Mouse (Mus musculus) ES-E14 (cell line): ENCODE data around the gene Cst6. TPM values are rescaled to one million over a fixed set of nuclear protein-coding genes. Genes with fewer than 3 reads are reported as not detected.

Experiments used
- DNase-seq: peaks from one replicate; pipeline ENCODE4 v3.0.0-alpha.2; 2013; ENCODE audit warnings: low read depth, low spot score
- H3K27ac ChIP-seq: 2 replicates; pipeline ENCODE4 v1.5.1; 2012; ENCODE audit warnings: low read depth, mild to moderate bottlenecking, low read length, moderate library complexity, mixed read lengths; ENCODE audit not compliant: poor library complexity, insufficient read depth, severe bottlenecking
- H3K36me3 ChIP-seq: 2 replicates; pipeline ENCODE4 v1.6.1; 2012; ENCODE audit warnings: mild to moderate bottlenecking, low read length, moderate library complexity, mixed read lengths; ENCODE audit not compliant: control insufficient read depth, poor library complexity, insufficient read depth, severe bottlenecking
- H3K4me1 ChIP-seq, 2 experiments: fragments of 150-350 bp in 1 of 2; sonication (generic) in 1 of 2; 2 replicates each; pipeline ENCODE4 v1.6.1; 2012; ENCODE audit warnings: low read length in 2 of 2, mild to moderate bottlenecking in 1 of 2, mixed read lengths in 1 of 2; ENCODE audit not compliant: control insufficient read depth in 2 of 2, insufficient read depth in 2 of 2, poor library complexity in 1 of 2
- H3K4me3 ChIP-seq, 2 experiments: fragments of 150-350 bp in 1 of 2; sonication (generic) in 1 of 2; 2 replicates each; pipeline ENCODE4 v1.5.1; 2012; ENCODE audit warnings: low read length in 2 of 2, low read depth in 1 of 2, mild to moderate bottlenecking in 1 of 2, mixed read lengths in 1 of 2; ENCODE audit not compliant: insufficient read depth in 1 of 2, poor library complexity in 1 of 2, severe bottlenecking in 1 of 2
- H3K9ac ChIP-seq: 2 replicates; pipeline ENCODE4 v1.6.1; 2012; ENCODE audit warnings: low read depth, mild to moderate bottlenecking, low read length, mixed read lengths; ENCODE audit not compliant: poor library complexity, insufficient read depth, severe bottlenecking
- H3K9me3 ChIP-seq: fragments of 150-350 bp; sonication (generic); 2 replicates; pipeline ENCODE4 v1.6.1; 2012; ENCODE audit warnings: low read depth, mild to moderate bottlenecking, low read length; ENCODE audit not compliant: control insufficient read depth, insufficient read depth
- CHD2 ChIP-seq: IDR thresholded peaks from 2 replicates; pipeline ENCODE4 v1.6.1; 2014; ENCODE audit warnings: mild to moderate bottlenecking, low read depth, low read length, inconsistent platforms
- HCFC1 ChIP-seq: IDR thresholded peaks from 2 replicates; pipeline ENCODE4 v1.6.1; 2012; ENCODE audit warnings: low read length, inconsistent platforms, borderline replicate concordance; ENCODE audit not compliant: insufficient read depth
- MAFK ChIP-seq: IDR thresholded peaks from 2 replicates; pipeline ENCODE4 v1.6.1; 2014; ENCODE audit warnings: mild to moderate bottlenecking, low read depth, low read length, inconsistent platforms; ENCODE audit not compliant: insufficient read depth
- ZC3H11A ChIP-seq: IDR thresholded peaks from 2 replicates; pipeline ENCODE4 v1.6.1; 2012; ENCODE audit warnings: low read depth, mild to moderate bottlenecking, inconsistent platforms, low read length, borderline replicate concordance
- ZNF384 ChIP-seq: IDR thresholded peaks from 2 replicates; pipeline ENCODE4 v1.6.1; 2012; ENCODE audit warnings: low read depth, low read length, inconsistent platforms
- in situ Hi-C, 2 experiments: fragments of 600-800 bp; cut with MboI; formaldehyde crosslinking; loops; one replicate each; pipeline ENCODE4 v1.15.1; 2025; ENCODE audit warnings: low sequenced_read_pairs in 2 of 2, inconsistent platforms in 1 of 2; ENCODE audit not compliant: unreplicated experiment in 2 of 2
- total RNA-seq: library from RNA; depleted of rRNA; stranded (reverse); fragments of 300-350 nt; gene quantifications from 2 replicates; pipeline ENCODE4 v1.2.3, GENCODE M21; 2012

The Cst6 gene
- total RNA-seq, 1 experiment, result 1.1 TPM

GRCm38 (mm10) chr19:5362186-5362585 lies 12.8 kb upstream of the Cst6 start:
- Histone ChIP-seq H3K4me3 (no peak overlapping the region), H3K27ac (peak overlapping the region; percentile 84), H3K4me1 (peaks cover 0 to 22% of the 10 kb centered on the region in 2 experiments; a peak in 2 of 4 replicates), H3K9me3 (no peaks in the 10 kb centered on the region), H3K9ac (no peak overlapping the region; the same call in 1 of the 2 replicates), H3K36me3 (peaks cover 12% of the 10 kb centered on the region; the same call in 1 of the 2 replicates)
- TF ChIP-seq MAFK (no peak), CHD2 (no peak), HCFC1 (no peak), ZC3H11A (no peak)
- in situ Hi-C loops, result no loop called here
- no peak for DNase-seq

DNA sequence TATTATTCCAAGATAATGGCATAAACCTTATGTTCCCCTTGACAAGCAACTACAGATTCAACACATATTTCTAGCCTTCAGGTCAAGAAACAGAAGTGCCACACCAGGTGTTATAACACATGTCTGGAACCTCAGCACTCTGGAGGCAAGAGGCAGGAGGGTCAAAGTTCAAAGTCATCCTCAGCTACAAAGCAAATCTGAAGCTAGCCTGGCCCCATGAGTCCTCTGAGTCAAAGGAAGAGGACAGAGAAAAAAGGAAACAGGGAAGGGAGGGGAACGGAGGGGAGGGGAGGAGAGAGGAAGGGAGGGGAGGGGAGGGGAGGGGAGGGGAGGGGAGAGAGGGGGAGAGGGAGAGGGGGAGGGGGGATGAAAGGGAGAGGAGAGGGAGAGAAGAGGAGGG lies 6.7 kb upstream of the Cst6 start:
- in situ Hi-C loops, result no loop called here
- no peak for DNase-seq
- Histone ChIP-seq H3K9ac (no peak overlapping the region), H3K27ac (no peak overlapping the region), H3K36me3 (no peaks in the 10 kb centered on the region), H3K4me1 (peaks cover 0 to 2% of the 10 kb centered on the region in 2 experiments; a peak in 1 of 4 replicates), H3K9me3 (no peaks in the 10 kb centered on the region), H3K4me3 (no peak overlapping the region)
- no peak for TF ChIP-seq MAFK
- TF ChIP-seq ZC3H11A, result no peak
- TF ChIP-seq CHD2, result no peak
- TF ChIP-seq ZNF384, result no peak
- no peak for TF ChIP-seq HCFC1

DNA sequence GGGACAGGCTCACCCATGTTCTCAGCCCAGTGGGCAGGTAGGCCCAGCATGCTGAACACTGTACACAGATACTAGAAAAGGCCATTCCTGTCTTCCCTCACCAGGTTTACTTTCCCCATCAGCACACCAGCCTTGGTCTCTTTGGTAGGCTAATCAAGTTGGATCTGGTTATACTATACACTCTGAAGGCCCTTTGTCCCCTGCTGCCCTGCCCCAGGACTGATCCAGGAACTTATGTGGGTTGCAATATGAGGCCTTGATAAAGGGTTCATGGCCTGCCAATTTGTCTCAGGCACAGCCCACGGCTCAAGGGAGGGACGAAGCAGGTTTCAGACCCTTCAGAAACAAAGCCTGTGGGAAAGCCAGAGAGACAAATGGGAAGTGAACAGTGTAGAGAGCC lies 4.2 kb upstream of the Cst6 start:
- TF ChIP-seq HCFC1 (no peak), ZC3H11A (no peak), MAFK (no peak), CHD2 (no peak), ZNF384 (no peak)
- Histone ChIP-seq H3K4me3 (no peak overlapping the region), H3K4me1 (no peaks in the 10 kb centered on the region), H3K9me3 (no peaks in the 10 kb centered on the region), H3K27ac (no peak overlapping the region), H3K36me3 (no peaks in the 10 kb centered on the region), H3K9ac (no peak overlapping the region)
- DNase-seq, result no peak
- in situ Hi-C loops, result no loop called here

GRCm38 (mm10) chr19:5348526-5349501 lies 560 bp downstream of the Cst6 start:
- DNase-seq, result no peak
- Histone ChIP-seq H3K9me3 (no peaks in the 10 kb centered on the region), H3K36me3 (no peaks in the 10 kb centered on the region), H3K4me1 (no peaks in the 10 kb centered on the region), H3K4me3 (peak overlapping the region; percentile 55 to 62), H3K9ac (peak overlapping the region; percentile 39; the same call in 1 of the 2 replicates), H3K27ac (no peak overlapping the region)
- in situ Hi-C loops, result no loop called here
- TF ChIP-seq HCFC1 (no peak), MAFK (no peak), ZC3H11A (no peak), CHD2 (no peak), ZNF384 (no peak)
